Mouse (Mus musculus) macrophage (primary cell): ENCODE data around the gene Pik3r2. TPM values are rescaled to one million over a fixed set of nuclear protein-coding genes. Genes with fewer than 3 reads are reported as not detected.

Source experiments
- H3K27ac ChIP-seq: fragments of 350-480 bp; formaldehyde crosslinking; 2 replicates; pipeline ENCODE4 v1.9.0; 2021
- H3K36me3 ChIP-seq: fragments of 350-480 bp; formaldehyde crosslinking; 2 replicates; pipeline ENCODE4 v1.9.0; 2021; ENCODE audit errors: inconsistent target
- H3K4me3 ChIP-seq: fragments of 350-480 bp; formaldehyde crosslinking; 2 replicates; pipeline ENCODE4 v1.9.0; 2021; ENCODE audit errors: inconsistent target
- H3K79me2 ChIP-seq: fragments of 350-480 bp; formaldehyde crosslinking; 2 replicates; pipeline ENCODE4 v1.9.0; 2021; ENCODE audit errors: inconsistent target
- WGBS: methylation state at CpG from one replicate; pipeline ENCODE4 v1.1.7; 2026; ENCODE audit warnings: inconsistent platforms; ENCODE audit not compliant: missing documents; 5-methylcytosine and 5-hydroxymethylcytosine counted together
- polyA plus RNA-seq: library from polyadenylated mRNA; stranded (reverse); fragments of 250-400 nt; gene quantifications from 3 replicates; pipeline ENCODE4 v1.2.4, GENCODE M21; 2018; ENCODE audit warnings: inconsistent platforms

The Pik3r2 gene
- polyA plus RNA-seq, 1 experiment from 2014 or later: 23.3 TPM

DNA sequence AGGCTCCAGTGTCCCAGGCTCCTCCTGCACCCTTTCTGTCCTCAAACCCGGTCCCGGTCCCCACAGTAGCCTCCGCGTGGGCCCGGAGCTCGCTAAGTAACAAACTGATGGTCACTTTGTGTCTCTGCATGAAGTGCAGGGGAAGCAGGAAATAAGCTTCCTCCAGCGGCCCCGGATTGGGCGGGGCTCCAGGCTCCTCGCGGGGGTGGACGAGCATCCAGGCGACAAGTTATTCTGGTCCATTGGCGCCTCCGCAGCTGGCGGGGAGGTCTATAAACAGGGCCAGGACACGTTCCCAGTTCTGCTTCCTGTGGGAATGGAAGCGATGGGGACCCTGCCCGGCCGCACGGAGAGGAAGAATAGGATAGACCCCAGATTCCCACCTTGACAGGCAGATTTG is 23.4 kb downstream of the Pik3r2 start:
- H3K79me2 ChIP-seq: peaks cover 6% of the 10 kb centered on the region; the same call in 1 of the 2 replicates
- WGBS: 12% methylated on average over 21 of the region's 21 CpGs
- peaks cover 3% of the 10 kb centered on the region; the same call in 1 of the 2 replicates for H3K36me3 ChIP-seq
- peak overlapping the region; percentile 19; the same call in 1 of the 2 replicates for H3K4me3 ChIP-seq
- peak overlapping the region; percentile 66 for H3K27ac ChIP-seq

DNA sequence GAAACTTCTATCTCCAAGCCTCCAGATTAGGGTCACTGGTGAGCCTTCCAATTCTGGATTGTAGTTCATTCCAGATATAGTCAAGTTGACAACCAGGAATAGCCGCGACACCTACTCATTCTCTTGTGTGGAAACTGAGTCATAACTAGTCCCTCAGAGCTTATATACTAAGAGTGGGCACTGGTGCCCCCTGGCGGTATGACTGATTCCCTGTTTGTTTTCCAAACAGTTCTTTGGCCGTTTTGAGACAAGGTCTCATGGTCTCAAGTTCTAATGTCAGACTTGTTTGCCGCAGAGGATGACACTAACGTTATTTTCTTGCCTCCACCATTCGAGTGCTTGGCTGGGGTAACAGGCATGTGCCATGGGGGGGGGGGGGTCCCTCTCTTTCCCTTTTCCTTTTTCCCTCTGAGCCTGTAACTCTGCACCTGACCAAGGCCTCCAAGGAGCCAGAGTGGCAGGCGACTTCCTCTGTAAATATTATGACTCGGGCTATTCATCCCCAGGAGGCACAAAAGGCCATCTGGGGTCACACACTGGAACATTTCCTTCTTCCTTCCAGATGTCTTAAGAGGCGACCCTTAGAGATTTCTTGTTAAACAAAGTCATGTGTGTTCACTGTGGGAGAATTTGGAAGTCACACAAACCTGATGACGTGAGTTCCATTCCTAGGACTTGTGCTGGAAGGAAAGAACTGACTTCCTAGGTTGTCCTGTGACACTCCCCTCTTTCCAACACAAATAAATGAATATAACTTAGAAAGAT is 24.3 kb downstream of the Pik3r2 start:
- Histone ChIP-seq H3K36me3 (no peaks in the 10 kb centered on the region; the same call in 1 of the 2 replicates), H3K27ac (peak overlapping the region; percentile 66), H3K79me2 (peaks cover 6% of the 10 kb centered on the region; the same call in 1 of the 2 replicates), H3K4me3 (no peak overlapping the region)
- 27% methylated on average over 10 of the region's 11 CpGs for WGBS

DNA sequence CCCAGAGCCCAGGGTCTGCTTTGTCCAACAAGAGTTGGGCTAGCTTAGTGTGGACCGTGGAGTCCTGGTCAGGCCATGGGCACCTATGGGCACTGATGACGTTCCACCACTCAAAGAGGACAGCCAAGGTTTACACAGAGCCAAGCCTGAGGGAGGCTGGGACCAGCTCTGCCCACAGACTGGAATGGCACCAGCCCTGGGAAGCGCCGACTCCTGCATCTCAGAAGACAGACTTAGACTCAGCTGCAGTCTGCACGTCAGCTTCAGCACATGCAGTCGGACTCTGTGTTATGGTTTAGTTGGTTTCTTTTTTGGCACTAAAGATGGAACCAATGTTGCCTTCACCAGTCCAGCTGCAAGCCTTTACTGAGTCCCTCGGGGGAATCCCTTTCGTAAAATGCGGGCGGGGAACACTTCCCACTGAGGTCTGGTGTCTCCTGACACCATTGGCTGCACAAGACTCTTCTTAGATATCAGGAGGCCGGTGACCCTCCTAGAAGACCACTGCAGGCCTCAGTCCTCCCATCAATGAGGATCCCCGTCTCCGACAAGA is 26.3 kb downstream of the Pik3r2 start:
- no peaks in the 10 kb centered on the region for H3K36me3 ChIP-seq
- peaks cover 2% of the 10 kb centered on the region; the same call in 1 of the 2 replicates for H3K79me2 ChIP-seq
- H3K27ac ChIP-seq: no peak overlapping the region
- no peak overlapping the region for H3K4me3 ChIP-seq
- WGBS: 90% methylated on average over 12 of the region's 13 CpGs

DNA sequence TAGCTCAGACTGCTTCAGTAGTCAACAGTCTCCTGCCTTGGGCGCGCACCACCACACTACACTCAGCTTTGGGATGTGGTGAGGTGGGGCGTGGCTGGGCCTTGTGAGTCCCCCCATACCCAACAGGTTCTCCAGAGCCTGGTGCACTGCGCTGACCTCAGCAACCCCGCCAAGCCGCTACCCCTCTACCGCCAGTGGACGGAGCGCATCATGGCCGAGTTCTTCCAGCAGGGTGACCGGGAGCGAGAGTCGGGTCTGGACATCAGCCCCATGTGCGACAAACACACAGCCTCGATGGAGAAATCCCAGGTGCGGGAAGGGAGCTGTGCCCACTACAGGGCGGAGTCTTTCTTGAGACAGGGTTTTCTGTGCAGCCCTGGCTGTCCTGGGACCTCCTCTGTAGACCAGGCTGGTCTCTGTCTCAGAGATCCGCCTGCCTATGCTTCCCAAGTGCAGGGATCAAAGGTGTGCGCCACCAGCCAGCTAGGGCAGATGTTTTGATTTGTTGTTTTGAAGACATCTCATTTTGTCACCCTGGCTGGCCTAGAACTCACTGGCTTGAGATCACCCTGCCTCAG is 27.3 kb downstream of the Pik3r2 start:
- no peak overlapping the region for H3K27ac ChIP-seq
- 91% methylated on average over 16 of the region's 19 CpGs for WGBS
- no peaks in the 10 kb centered on the region for H3K79me2 ChIP-seq
- no peaks in the 10 kb centered on the region for H3K36me3 ChIP-seq
- H3K4me3 ChIP-seq: no peak overlapping the region

DNA sequence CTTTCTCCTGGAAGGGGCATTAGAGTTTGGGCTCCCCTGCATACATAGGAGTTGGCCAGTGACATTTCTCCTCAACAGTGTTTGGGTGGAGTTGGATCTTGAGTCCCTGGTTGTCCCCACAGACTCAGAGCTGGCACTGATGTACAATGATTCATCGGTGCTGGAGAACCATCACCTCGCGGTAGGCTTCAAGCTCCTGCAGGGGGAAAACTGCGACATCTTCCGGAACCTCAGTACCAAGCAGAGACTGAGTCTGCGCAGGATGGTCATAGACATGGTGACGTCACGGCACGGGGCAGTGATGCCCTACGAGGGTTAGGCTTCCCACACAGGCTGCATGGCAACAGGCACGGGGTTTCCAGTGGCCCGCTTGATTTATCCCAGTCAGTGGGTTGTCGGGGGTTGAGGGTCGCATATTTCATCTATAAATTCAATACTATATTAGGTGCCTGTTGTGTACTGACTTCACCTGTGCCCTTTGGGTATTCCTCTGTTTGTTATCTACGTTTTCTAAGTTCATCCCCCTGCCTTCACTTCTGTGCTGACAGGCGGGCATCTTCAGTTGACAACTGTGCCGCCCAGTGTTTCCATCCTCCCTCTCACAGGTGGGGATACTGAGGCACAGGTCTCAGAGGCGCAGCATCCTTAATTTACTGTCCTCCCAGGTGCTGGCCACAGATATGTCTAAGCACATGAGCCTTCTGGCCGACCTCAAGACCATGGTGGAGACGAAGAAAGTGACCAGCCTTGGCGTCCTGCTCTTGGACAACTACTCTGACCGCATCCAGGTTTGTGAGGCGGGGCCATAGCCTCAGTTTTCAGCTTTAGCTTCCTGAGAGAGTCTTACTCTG is 28.0 kb downstream of the Pik3r2 start:
- no peak overlapping the region for H3K4me3 ChIP-seq
- WGBS: 88% methylated on average over 23 of the region's 23 CpGs

DNA sequence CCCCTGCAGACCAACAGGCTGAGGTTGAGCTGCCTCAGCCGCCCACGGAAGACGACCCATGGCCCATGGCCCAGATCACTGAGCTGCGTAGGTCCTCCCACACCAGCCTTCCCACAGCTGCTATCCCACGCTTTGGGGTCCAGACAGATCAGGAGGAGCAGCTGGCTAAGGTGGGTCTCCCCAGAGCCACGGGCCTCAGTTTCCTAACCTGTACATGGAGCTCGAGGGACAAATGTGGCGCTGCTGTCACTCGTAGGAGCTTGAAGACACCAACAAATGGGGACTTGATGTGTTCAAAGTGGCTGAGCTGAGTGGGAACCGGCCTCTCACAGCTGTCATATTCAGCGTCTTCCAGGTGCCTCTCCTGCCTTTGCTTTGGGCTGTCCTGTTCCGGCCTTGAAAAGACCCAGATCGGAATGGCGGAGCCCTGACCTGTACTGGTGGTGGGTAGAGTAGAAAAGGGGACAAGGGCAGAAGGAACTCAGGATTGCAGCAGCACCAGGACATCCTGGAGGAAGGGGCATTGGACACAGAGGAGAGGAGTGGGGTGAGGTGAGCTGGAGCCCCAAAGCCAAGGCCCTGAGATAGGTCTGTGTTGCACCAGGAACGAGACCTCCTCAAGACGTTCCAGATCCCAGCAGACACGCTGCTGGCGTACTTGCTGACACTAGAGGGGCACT is 29.2 kb downstream of the Pik3r2 start:
- no peak overlapping the region for H3K4me3 ChIP-seq
- no peak overlapping the region for H3K27ac ChIP-seq
- H3K79me2 ChIP-seq: no peaks in the 10 kb centered on the region
- H3K36me3 ChIP-seq: no peaks in the 10 kb centered on the region
- WGBS: 89% methylated on average over 17 of the region's 18 CpGs

More for the DNA sequence above, 28.0 kb downstream of the Pik3r2 start:
- H3K79me2 ChIP-seq: no peaks in the 10 kb centered on the region
- H3K36me3 ChIP-seq: no peaks in the 10 kb centered on the region
- no peak overlapping the region for H3K27ac ChIP-seq

DNA sequence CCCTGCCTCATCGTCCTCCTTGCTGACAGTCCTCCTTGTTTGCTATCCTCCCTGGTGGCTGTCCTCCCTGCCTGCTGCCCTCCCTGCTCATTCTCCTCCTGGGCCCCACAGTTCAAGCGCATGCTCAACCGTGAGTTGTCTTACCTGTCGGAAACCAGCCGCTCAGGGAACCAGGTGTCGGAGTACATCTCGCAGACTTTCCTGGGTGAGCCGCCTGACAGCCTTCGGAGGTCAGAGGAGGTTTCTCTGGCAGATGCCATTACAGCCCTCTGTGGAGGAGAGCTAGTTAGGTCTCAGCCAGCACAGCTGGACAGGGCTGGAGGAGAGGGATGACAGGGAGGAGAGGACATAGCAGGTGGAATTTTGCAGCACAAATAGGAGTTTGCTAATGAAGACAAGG is 29.8 kb downstream of the Pik3r2 start:
- H3K36me3 ChIP-seq: no peaks in the 10 kb centered on the region
- no peaks in the 10 kb centered on the region for H3K79me2 ChIP-seq
- no peak overlapping the region for H3K4me3 ChIP-seq
- WGBS: 94% methylated on average over 9 of the region's 9 CpGs
- no peak overlapping the region for H3K27ac ChIP-seq

DNA sequence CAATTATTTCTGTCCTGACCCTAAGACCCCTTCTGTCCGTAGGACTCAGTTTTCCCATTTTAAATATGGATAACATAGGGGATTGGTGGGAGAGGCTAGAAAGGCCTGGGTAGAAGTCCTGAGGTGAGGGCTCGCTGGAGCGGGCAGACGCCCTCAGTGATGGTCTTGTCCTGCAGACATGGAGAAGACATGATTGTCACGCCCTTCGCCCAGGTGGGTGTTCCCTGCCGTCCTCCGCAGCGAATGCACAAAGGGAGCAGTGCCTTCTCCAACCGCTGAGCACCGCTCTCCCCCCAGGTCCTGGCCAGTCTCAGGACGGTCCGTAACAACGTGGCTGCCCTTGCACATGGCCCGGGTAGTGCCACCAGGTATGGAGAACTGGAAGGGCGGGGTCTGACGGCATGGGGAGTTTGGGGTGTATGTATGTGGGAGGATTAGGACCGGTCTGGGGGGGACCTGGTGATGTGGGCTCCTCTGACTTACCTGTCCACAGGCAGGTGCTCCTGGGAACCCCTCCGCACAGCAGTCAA is 30.8 kb downstream of the Pik3r2 start:
- H3K36me3 ChIP-seq: no peaks in the 10 kb centered on the region
- H3K79me2 ChIP-seq: no peaks in the 10 kb centered on the region
- H3K4me3 ChIP-seq: no peak overlapping the region
- no peak overlapping the region for H3K27ac ChIP-seq
- WGBS: 79% methylated on average over 19 of the region's 19 CpGs

DNA sequence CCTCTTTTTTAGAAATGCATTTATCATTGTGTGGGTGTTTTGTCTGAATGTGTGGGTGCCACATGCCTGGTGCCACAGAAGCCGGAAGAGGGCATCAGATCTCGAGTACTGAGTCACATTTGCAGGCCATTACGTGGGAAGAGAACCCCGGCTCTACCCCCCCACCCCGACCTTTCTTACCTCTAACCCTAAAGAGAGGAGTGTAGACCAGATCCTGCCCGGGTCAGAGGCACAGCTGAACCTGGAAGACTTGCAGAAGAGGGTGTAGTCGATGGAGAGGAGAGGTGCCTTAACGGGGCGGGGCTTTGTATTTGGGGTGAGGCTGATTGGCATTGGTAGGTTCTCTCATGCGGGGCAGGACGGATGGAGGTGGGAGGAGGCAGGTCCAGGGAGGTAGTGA is 31.7 kb downstream of the Pik3r2 start:
- H3K27ac ChIP-seq: no peak overlapping the region
- H3K4me3 ChIP-seq: no peak overlapping the region
- no peaks in the 10 kb centered on the region for H3K36me3 ChIP-seq
- no peaks in the 10 kb centered on the region for H3K79me2 ChIP-seq
- 59% methylated on average over 11 of the region's 11 CpGs for WGBS

DNA sequence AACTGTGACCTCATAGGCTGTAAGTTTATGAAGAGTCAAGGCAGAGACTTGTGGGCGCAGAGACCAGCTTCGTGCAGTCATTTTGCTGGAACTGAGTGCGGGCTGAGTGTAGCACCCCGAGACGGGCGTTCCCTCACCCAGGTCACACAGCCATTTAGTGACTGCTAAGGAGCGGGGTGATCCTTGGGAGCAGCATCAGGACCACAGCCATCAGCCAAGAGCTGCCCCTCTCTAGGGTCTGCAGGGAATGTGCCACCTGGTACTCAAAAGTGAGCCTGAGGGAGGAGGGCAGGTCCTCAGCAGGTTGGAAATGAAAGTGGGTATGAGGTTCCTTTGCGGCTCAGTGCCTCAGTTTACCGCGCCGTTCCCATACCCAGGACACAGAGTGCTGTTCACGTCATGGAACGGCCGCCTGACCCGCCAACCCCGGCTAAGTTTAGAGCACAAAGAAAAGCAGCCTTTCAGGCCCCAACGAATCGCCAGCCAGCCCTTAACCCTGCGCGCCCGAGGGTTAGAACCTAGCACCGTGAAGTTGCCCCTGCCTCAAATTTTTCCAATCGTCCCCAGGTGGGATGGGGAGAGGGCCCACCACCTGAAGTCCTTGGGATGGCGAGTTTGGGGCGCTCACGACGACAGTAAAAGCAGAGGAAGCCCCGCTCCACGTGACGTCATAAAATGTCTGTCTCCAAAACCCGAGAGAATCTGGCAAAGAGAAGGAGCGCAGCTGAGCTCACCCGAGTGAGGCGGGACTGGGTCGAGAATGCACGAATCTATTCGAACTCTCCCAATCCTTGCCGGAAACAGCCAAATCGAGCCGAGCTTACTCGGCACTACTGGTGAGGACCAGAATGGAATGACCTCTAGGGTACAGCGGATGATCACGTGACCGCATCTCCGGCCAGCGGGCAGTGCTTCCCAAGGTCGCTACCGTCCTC is 32.6 kb downstream of the Pik3r2 start:
- WGBS: 6% methylated on average over 48 of the region's 48 CpGs
- H3K79me2 ChIP-seq: no peaks in the 10 kb centered on the region
- H3K36me3 ChIP-seq: no peaks in the 10 kb centered on the region
- H3K4me3 ChIP-seq: peak overlapping the region; percentile 17; the same call in 1 of the 2 replicates
- no peak overlapping the region for H3K27ac ChIP-seq

DNA sequence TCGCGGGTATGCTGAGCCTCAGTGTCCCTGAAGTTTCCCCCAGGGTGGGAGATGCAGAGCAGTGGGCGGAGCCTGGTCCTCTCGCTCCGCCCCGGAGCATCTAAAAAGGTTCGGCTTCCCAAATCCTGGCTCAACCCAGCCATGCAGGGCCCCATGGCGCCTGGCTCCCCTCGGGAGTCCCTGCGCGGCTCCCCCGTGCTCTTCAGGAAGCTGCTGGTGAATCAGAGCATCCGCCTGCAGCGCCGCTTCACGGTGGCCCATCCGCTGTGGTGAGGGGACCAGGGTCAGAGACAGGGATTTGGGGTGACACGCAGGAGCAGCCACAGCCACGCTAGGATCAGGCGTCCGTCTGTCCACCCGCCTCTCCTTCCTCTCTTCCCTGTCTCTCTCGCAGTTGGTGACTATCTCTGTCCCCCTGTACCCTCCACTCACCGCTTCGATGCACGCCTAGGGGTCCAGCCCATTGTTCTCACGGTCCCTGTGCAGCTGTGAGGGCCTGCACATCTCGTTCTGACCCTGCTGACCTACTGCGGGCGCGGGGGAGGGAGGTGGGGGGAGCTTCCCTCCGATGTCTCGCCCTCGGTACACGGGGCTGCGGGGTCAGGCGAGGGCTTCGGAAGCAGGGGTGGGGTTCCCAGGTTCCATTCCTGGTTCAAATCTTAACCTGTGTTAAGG is 33.4 kb downstream of the Pik3r2 start:
- WGBS: 9% methylated on average over 34 of the region's 38 CpGs
- H3K79me2 ChIP-seq: no peaks in the 10 kb centered on the region
- H3K27ac ChIP-seq: no peak overlapping the region
- no peak overlapping the region for H3K4me3 ChIP-seq
- no peaks in the 10 kb centered on the region for H3K36me3 ChIP-seq

DNA sequence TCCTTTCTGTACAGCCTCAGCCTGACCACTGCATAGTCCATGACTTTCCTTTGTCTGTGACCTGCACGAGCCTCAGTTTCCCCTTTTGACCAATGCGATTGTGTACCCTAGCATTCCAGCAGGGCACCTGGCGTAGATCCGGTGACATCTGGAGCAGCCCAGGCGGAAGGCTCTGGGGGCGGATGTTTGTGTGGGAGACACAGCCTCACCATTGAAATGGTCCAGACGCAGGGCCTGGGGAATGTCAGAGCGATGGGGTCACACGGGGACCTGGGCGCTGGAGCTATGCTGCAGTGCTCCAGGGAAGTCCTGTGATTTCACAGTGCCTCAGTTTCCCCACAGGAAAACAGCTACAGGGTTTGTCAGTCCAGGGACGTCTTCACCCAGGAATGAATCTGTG is 34.3 kb downstream of the Pik3r2 start:
- H3K4me3 ChIP-seq: no peak overlapping the region
- no peaks in the 10 kb centered on the region for H3K36me3 ChIP-seq
- no peaks in the 10 kb centered on the region for H3K79me2 ChIP-seq
- 78% methylated on average over 11 of the region's 11 CpGs for WGBS
- H3K27ac ChIP-seq: no peak overlapping the region

DNA sequence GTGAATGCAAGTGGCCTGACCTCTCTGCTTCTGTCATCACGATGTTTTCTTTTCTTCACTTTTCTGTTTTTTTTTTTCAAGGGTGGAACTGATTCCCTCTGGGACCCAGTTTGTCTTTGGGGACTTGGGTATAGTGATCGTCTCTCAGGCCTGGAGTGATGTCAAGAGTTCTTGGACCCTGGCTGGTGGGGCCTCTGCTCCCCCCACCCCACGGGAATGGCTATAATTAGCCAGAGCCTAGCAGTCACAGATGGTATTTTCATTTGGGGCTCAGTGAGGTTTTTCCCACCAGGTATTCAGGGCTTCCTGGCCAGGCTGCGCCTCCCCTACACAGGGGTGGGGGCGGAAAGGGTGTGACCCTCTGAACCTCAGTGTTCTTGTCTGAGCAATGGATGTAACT is 34.9 kb downstream of the Pik3r2 start:
- H3K79me2 ChIP-seq: no peaks in the 10 kb centered on the region
- 79% methylated on average over 4 of the region's 5 CpGs for WGBS
- no peak overlapping the region for H3K27ac ChIP-seq
- H3K36me3 ChIP-seq: no peaks in the 10 kb centered on the region
- no peak overlapping the region for H3K4me3 ChIP-seq
